Mouse (Mus musculus) adrenal gland, adult 8-10 months (tissue): ENCODE measurements at regions not wholly inside any gene's neighbourhood (a gene's known extent, or its start where the extent isn't known, plus 50 kb on each side); places are given as distances from the start of the nearest gene placed in this dataset.

Experiments used
- DNase-seq: peaks from one replicate; pipeline ENCODE4 v3.0.0; 2022

DNA sequence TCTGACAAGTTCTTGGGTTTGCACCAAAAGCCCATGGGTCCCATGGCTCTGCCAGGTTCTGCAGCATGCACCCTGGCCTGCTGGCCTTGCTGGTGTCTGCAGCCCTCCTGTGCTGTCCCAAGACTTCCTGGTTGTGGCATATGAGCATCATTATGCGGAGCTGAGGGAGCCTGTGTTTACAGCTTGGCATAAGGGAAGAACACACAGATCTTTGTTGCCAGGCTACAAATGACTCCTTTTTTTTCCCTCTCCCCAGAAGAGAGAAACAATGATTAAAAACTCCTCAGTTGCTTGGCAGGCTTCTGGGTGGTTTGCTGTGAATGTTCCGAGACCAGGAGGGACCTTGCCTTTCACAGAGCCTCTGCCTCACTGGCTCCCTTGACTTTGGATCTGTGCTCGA, 323.6 kb upstream of the Zmiz1 start:
- no peak for DNase-seq

GRCm38 (mm10) chr14:25137312-25137711, 321.7 kb upstream of the Zmiz1 start:
- DNase-seq, result no peak

- no peak for DNase-seq
These were observed 320.5 kb upstream of the Zmiz1 start for GRCm38 (mm10) chr14:25138485-25138884.

DNA sequence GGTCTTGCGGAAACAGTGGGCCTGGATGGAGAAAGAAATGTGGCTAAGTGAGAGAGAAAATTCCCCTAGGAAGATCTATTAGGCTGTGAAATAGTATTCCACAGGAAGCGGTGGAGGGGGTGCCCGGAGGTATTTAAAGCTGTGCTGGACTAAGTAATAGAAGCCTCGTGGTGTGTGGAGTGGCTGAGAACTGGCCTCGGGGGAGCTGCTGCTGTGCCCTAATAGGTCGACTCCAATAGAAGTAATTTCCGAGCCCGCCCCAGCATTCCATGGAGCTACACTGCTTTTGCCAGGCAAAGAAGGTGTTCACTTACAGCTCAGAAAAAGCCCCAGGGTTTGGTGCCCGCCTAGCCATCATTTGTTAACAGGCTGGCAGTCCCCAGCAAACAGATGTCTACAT, 317.1 kb upstream of the Zmiz1 start:
- no peak for DNase-seq

DNA sequence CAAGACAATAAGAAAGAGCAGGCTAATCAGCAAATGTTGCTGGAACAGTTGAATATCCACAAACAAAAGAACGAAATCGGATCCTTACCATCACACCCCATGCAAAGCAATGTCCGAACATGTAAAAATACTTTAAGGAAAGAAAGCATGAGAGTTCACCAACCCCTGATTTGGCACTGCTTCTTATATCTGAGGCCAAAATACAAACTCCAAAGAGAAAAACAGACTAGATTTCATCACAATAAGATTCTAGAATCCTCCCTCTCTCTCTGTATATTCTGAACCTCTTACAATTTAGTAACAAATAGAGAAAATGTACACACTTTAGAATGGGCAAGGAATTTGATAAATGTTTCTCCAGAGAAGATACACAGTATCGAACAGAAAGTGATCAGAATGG, 315.9 kb upstream of the Zmiz1 start:
- DNase-seq, result no peak

DNA sequence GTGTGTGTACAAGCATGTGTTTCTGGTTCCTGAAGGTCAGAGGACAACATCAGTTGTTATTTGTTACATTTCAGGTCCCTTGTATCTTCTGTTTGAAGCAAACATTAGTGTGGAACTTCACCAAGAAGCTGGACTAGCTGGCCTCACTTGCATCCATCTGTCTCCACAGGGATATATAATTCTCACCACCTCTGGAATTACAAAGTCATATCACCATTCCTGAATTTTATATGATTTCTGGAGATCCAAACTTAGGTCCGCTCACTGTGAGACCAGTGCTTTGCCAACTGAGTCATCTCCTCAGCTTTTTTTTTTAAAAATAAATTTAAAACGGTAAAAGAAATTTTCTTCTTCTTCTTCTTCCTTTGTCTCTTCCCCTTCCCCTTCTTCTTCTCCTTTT, 311.3 kb upstream of the Zmiz1 start:
- no peak for DNase-seq

DNA sequence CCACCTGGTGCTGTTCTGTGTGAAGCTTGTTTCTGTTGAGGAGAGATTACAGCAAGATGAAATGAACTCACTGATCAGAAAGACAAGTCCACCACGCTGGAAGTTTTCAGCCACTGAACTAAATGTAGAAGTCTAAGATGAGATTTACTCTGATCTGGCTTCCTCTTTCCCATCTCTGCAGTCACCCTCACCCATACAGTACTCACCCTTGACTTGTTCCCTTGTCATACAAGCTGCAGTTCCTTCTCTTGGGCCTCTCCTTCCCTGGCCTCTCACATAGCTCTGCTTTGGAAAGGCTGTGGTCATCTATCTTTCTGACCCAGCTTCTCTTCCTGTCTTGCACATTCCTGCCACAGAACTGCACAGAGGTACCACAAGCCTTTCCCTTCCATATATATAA, 308.0 kb upstream of the Zmiz1 start:
- DNase-seq, result no peak

DNA sequence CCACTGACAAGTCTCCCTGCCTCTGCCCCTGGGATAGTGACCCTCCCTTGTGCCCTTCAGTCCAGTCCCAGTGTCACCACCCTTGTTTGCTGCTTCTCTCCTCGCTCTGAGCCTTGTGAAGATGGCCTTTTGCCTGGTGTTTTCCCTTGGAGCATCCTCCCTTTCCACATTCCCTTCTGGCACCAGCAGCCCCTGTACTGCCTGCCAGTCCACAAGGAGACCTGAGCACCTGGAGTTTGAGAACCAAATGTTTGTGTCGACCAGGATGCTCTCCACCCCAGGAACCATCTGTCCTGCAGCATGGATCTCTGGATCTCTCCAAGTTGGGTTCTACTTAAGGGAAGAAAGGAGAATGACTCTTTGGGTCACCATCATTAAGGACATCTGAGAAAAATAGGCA, 307.5 kb upstream of the Zmiz1 start:
- DNase-seq, result no peak

DNA sequence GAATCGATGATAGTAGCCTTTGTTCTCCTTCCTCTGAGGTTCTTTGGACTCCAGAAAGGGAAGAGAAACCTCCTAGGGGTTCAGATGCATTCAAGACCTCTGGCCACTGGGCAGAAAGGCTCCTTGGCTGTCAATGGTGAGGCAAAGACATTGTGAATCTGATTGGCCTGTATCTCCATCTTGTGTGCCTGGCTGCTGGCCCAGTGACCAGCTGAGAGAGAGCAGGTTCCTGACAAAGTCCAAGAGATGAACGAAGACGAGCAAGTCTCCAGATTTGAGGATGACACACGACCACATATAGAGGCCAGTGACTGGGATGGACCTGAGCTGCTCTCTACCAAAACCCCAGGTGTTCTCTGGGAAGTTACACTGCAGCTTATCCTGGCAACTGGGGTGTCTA, 305.4 kb upstream of the Zmiz1 start:
- DNase-seq, result no peak

GRCm38 (mm10) chr14:25154180-25154579, 304.8 kb upstream of the Zmiz1 start:
- no peak for DNase-seq

DNA sequence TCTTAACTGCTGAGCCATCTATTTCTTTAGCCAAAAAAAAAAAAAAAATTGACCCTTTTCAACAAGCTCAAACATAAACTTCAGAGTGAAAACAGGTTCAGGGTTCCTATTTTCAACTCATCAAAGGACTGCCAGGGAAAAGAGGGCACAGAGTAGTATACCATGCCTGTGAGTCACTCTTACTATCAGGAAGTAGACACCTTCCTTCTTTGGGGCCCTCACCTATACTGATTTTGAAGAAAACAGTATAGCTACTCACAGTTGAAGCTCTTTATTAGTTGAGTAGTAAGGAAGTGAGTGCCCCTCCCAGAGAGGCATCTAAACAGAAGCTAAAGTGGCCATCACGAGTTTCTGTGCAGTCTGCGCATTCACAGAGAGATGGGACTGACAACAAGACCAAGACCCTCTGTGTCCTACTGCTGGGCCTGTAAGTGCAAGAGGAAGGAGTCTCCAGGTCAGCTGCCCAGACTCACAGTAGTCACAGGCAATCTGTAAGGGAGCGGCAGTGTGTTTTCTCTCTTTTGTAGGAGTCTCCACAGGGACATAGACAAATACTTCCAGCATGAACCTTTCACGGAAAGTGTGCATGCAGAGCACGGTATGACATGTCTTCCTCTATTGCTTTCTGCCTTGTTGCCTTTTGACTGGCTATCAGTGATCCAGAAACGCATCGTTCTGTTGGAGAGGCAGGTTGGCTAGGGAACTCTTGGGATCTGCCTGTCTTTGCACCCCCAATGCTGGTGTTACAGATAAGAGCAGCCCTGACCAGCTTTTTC, 303.8 kb upstream of the Zmiz1 start:
- no peak for DNase-seq

DNA sequence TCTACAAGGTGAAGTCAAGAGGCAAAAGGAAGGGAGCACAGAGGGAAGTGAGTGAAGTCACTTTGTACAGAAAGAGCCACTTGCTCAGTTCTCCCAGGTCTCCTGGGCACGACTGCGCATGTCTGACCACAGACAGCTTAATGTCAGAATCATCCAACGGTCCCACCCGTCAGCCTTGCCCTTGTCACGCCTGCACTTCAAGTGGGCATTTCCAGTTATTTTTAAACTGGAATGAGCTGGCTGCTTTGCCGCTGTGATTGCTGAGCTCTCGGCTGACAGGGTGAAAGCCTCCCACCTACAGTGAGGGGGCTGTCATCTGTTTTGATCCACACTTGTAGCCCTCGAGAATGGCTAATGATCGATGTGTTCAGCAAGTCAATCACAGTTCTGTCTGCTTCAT, 302.8 kb upstream of the Zmiz1 start:
- no peak for DNase-seq

- DNase-seq, result no peak
These were observed 297.2 kb upstream of the Zmiz1 start for GRCm38 (mm10) chr14:25161684-25162321.

GRCm38 (mm10) chr14:25166217-25166616, 292.8 kb upstream of the Zmiz1 start:
- DNase-seq, result no peak

GRCm38 (mm10) chr14:25167604-25168003, 291.4 kb upstream of the Zmiz1 start:
- DNase-seq, result no peak

DNA sequence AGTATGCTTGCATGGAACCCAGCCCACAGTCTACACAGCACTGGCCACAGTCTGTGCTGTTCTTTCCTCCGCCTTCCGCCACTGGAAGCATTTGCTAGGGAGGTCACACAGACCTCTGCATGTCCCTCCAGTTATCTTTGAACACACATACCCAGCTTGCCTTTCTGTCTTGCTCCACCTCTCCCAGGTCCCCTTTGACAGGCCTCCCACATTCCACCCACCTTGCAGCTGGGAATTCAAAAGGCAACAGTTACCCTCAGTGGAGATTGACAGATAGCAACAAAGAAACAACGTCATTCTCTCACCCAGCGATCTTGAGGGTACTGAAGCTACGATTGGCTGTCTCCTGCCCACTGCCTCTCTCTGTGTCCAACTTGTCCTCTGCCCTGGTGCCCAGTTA, 290.7 kb upstream of the Zmiz1 start:
- no peak for DNase-seq

- no peak for DNase-seq
These were observed 285.7 kb upstream of the Zmiz1 start for GRCm38 (mm10) chr14:25173281-25173680.

DNA sequence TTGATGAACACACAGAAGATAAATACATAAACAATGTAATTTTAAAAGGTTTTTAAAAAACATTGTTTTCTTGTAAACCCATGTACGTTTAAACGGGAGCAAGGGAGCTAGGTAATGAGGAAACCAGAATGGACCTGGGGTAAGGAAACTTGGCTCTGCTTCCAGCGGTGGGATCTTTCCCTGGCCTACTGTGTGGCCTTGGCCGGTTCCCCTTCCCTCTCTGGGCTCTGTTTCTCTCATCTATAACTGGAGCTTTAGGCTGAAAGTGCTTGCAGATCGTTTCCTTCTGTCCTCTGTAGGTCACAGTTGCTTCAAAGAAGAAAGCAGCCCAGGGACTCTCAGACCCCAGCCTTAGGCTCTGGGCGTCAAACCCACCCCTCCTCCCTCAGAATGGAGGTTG, 285.1 kb upstream of the Zmiz1 start:
- no peak for DNase-seq

DNA sequence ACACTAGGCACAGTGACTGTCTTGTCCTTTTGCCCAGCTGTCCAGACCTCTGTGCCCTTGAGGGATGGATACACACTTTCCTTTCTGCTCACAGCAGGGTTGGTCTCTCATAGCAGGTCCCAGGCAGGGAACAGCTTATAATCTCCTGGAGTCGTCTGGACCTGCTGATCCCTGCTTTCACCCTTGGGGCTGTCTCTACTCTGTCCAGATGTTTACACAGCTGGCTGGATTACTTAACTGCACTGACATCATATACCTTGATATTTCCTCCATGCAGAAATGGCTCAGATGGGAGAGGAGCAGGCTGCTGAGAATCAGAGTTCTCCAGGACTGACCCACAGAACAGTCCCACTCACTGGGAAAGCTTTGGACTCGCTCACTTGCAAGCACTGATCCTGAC, 284.6 kb upstream of the Zmiz1 start:
- DNase-seq, result no peak

DNA sequence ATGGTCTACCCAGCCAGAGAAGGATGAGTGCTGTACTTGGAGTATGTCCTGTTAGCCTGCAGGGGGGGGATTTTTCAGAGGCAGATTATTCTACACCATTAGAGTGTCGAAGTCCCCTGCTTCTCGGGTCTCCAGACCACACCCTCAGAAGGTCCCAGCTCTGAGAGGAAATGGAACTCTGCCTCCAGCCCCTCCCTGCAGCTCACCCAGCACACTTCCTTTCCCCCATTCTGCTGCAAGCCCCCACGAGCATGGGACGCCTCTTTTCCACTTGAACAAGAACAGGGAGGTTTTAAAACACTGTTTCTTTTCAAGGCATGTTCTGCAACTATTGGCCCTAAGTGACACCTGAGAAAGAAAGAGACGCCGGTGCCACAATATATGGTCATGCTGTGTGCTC, 282.8 kb upstream of the Zmiz1 start:
- DNase-seq, result no peak

DNA sequence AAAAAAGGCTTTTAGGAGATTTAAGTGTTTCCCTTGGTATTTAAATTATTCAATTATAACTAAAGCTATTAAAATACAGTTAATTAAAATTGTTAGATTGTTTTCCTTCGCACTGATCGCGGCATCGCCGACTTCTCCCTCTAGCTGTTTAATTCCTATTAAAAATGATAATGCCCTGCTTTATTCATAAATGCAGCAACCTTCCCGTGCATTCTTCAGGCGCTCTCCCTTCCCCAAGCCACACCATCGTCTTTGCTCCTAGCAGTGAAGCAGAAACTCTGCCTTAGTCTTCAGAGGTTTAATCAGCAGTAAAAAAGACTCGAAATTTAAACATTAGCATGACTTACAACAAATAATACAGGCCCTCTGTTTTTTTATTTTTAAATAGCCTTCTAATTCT, 278.9 kb upstream of the Zmiz1 start:
- DNase-seq, result no peak

DNA sequence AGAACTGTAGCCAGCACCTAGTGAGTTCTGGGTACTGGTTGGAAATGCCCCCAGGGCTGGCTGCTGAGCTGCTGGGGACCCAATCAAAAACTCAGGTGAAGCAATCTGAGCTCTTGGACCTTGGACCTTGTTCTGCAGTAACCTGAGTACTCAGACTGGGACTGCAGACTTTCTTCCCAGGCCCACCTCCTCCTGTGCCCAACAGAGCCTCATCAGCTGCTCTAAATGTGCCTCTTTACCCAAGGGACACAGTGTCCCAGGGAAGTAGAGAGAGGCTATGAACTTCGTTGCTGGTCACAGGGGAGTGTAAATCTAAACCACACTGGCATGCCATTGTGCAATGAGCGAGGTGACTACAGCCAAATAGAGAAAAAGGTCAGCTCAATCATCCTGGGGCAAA, 277.6 kb upstream of the Zmiz1 start:
- no peak for DNase-seq

DNA sequence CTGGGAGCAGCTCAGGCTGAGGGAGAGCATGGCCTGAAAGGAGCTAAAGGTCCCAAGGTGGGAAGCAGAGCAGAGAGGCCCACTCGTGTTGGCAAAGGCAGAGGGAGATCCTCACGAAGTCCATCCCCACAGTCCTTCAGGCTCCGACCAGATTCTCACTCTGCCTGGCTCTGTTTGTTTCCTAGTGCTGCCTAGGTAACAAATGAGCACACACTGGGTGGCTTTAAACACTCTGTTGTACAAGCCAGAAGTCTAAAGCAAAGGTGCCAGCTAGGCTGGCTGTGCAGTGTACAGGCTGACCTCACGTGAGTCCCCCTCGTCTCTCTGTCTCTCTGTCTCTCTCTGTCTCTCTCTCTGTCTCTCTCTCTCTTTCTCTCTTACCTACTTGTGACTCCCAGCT, 274.9 kb upstream of the Zmiz1 start:
- no peak for DNase-seq

DNA sequence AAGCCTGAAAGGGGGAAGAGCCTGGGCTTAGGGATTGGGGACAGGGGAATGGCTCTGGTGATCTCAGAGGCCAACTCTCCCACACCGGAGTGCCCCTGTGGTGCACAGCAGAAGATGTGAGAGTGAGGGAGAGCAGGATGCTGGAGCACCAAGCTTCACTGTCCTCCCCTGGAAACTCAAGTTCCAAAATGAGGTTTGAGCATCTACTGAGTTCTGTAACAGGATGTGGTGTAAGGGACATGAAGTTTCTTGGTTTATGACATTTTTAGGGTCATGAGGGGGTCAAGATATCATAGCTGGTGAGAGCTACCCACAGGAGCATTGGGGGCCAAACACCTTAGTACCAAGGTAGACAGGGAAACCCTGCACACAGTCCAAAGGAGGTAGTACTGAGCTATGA, 274.1 kb upstream of the Zmiz1 start:
- DNase-seq, result no peak

DNA sequence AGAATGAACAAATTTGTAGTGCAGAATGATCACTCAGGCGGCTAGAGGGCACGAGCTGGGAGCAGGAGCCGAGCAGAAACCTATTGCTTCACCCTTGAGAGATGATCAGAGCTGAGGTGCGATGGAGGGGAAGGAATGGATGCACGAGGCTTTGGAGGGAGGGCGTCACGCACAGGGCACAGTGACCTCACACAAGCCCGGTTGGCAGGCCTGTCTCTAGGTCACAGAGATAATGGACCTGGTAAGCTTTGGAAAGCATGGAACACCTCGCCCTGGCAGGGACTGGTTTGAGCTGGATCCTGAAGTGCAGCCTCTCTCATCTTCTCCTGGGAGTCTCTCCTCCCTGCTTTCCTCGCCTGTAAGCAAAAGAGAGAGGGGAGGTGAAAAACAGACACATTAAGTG, 273.4 kb upstream of the Zmiz1 start:
- no peak for DNase-seq
